ENCODE assay signal across 16 mouse cellular contexts in the genomic region with DNA sequence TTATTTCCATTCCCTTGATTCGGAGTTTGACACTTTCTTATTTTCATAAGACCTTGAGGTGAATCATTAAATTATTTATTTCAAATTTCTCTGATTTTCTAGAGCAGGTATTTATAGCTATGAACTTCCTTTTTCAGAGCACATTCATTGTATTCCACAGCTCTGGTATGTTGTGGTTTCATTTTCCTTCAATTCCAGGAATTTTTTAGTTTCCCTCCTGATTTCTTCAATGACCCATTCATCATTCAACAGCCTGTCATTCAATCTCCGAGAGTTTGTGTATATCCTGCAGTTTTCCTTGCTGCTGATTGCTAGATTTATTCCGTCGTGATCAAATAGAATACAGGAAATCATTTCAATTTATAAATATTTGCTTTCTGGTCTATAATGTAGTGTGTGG.
"Had no signal": no experiment of that assay in that cellular context is flagged by ENCODE, and none has a peak within 500 bp of the region (broad histone marks: within the 10 kb centered on the region; RNA-seq: fewer than 3 reads in every experiment).

No protein-coding gene starts in this region.

- H3K4me2 ChIP-seq: neural tube, embryonic 13.5 days; neural tube, embryonic 15.5 days; stomach, embryonic 15.5 days had no signal

- H3K9me3 ChIP-seq: neural tube, embryonic 13.5 days; neural tube, embryonic 15.5 days; stomach, embryonic 15.5 days had no signal

- H3K4me3 ChIP-seq: neural tube, embryonic 13.5 days; neural tube, embryonic 15.5 days; stomach, embryonic 15.5 days had no signal

- DNase-seq: retina, postnatal 1 day; right cerebral cortex, adult 18-20 months; right cerebral cortex, postnatal 14 days; right cerebral cortex, postnatal 25 days; right cerebral cortex, postnatal 4 days; spleen, adult 18-20 months; thymus, adult 18-20 months; thymus, adult 2 months; thymus, postnatal 14 days; thymus, postnatal 25 days; thymus, postnatal 36 days; thymus, postnatal 4 days had no signal

- H3K4me1 ChIP-seq: neural tube, embryonic 13.5 days; neural tube, embryonic 15.5 days; stomach, embryonic 15.5 days had no signal

- H3K36me3 ChIP-seq: neural tube, embryonic 13.5 days; neural tube, embryonic 15.5 days; stomach, embryonic 15.5 days had no signal

- H3K9ac ChIP-seq: neural tube, embryonic 13.5 days; neural tube, embryonic 15.5 days; stomach, embryonic 15.5 days had no signal

- H3K27me3 ChIP-seq: neural tube, embryonic 13.5 days; neural tube, embryonic 15.5 days; stomach, embryonic 15.5 days had no signal

- H3K27ac ChIP-seq: neural tube, embryonic 13.5 days; neural tube, embryonic 15.5 days; stomach, embryonic 15.5 days; stomach, postnatal 0 days had no signal
